ENCODE assay signal across 23 mouse cellular contexts in the genomic region with DNA sequence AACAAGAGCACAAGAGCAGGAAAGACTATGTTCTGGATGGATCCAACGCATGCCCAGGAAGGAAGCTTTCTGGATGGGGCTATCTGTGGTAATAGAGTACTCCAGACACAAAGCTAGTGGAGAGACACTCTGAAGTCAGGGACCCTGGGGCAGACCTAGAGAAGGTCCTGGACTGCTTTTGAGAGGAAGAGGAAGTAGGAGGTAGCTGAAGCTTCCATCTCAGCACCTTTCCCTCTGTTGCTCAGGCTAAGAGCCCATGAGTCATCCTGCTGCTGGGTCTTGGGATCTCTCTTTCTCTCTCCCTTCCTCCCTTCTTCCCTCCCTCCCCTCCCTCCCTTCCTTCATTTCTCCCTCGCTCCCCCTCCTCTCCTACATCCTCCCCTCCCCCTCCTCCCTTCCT.
"Had no signal": no experiment of that assay in that cellular context is flagged by ENCODE, and none has a peak within 500 bp of the region (broad histone marks: within the 10 kb centered on the region; RNA-seq: fewer than 3 reads in every experiment).

No protein-coding gene starts in this region.

- H3K4me3 ChIP-seq: gastrocnemius, adult 2 months; heart, embryonic 10.5 days; heart, embryonic 12.5 days; hindbrain, embryonic 13.5 days; hindbrain, embryonic 15.5 days; limb, embryonic 13.5 days; limb, embryonic 15.5 days; liver, embryonic 12.5 days had no signal

- H3K27ac ChIP-seq: gastrocnemius, adult 2 months; heart, embryonic 10.5 days; hindbrain, embryonic 13.5 days; hindbrain, embryonic 15.5 days; hindbrain, postnatal 0 days; kidney, postnatal 0 days; limb, embryonic 13.5 days; limb, embryonic 15.5 days had no signal

- H3K36me3 ChIP-seq: heart, embryonic 10.5 days; heart, embryonic 12.5 days; hindbrain, embryonic 13.5 days; hindbrain, embryonic 15.5 days; limb, embryonic 13.5 days; limb, embryonic 15.5 days; liver, embryonic 12.5 days had no signal

- ATAC-seq: hindbrain, postnatal 0 days; intestine, embryonic 16.5 days had no signal

- H3K4me2 ChIP-seq: heart, embryonic 12.5 days; hindbrain, embryonic 13.5 days; hindbrain, embryonic 15.5 days; limb, embryonic 13.5 days; limb, embryonic 15.5 days; liver, embryonic 12.5 days had no signal

- H3K4me1 ChIP-seq: heart, embryonic 12.5 days; hindbrain, embryonic 15.5 days; limb, embryonic 15.5 days had no signal

- DNase-seq: gastrocnemius, adult 2 months; gastrocnemius, postnatal 10 days; gastrocnemius, postnatal 25 days; heart, adult 18-20 months; heart, postnatal 10 days; heart, postnatal 4 days; kidney, adult 11 months; kidney, adult 8-10 months; kidney, postnatal 14 days; kidney, postnatal 36 days; layer of hippocampus, adult 9-11 months; layer of hippocampus, postnatal 36 days; left cerebral cortex, postnatal 4 days had no signal

- H3K9ac ChIP-seq: heart, embryonic 12.5 days; hindbrain, embryonic 13.5 days; hindbrain, embryonic 15.5 days; limb, embryonic 13.5 days; limb, embryonic 15.5 days; liver, embryonic 12.5 days had no signal

- H3K27me3 ChIP-seq: heart, embryonic 12.5 days; hindbrain, embryonic 13.5 days; hindbrain, embryonic 15.5 days; limb, embryonic 13.5 days; limb, embryonic 15.5 days had no signal

- H3K9me3 ChIP-seq: heart, embryonic 10.5 days; hindbrain, embryonic 13.5 days; hindbrain, embryonic 15.5 days; limb, embryonic 13.5 days; limb, embryonic 15.5 days; liver, embryonic 12.5 days had no signal
